Mouse (Mus musculus) cerebellum, adult 9-11 months (tissue): ENCODE measurements around the gene Lypd8.
A peak's percentile ranks its signal among the peaks of the same experiment; 100 is the strongest.
"Not testable (repeated sequence)": the region's sequence is repeated elsewhere in the genome, so short reads cannot be mapped to it uniquely, and the experiment has no call there.

ENCODE experiments used
- DNase-seq: peaks from one replicate; pipeline ENCODE4 v3.0.0; 2022

The Lypd8 gene

GRCm38 (mm10) chr11:58378763-58379278 is at the start of gene Lypd8:
Lypd8 (plus strand) TSS chr11:58379043.
- DNase-seq = no peak

- no peak for DNase-seq
Observed at GRCm38 (mm10) chr11:58329906-58330275, 49.0 kb upstream of the Lypd8 start.

GRCm38 (mm10) chr11:58330276-58331148 is 48.3 kb upstream of the Lypd8 start, which contains the start of the genes Zfp672 and Sh3bp5l:
Zfp672 (minus strand) TSS chr11:58330339.
Sh3bp5l (plus strand) TSS chr11:58330724.
- DNase-seq = peak; percentile 93

- peak; percentile 75 for DNase-seq
Observed at GRCm38 (mm10) chr11:58331149-58331495, 47.7 kb upstream of the Lypd8 start.

GRCm38 (mm10) chr11:58331546-58331945 is 47.3 kb upstream of the Lypd8 start:
- peak; percentile 60 for DNase-seq

- DNase-seq = peak; percentile 56
Observed at GRCm38 (mm10) chr11:58334746-58335145, 44.1 kb upstream of the Lypd8 start.

GRCm38 (mm10) chr11:58346745-58347144 is 32.1 kb upstream of the Lypd8 start:
- DNase-seq = no peak

GRCm38 (mm10) chr11:58350628-58351027 is 28.2 kb upstream of the Lypd8 start:
- no peak for DNase-seq

GRCm38 (mm10) chr11:58351179-58351578 is 27.7 kb upstream of the Lypd8 start:
- DNase-seq = no peak

GRCm38 (mm10) chr11:58352681-58353548 is 25.9 kb upstream of the Lypd8 start:
- no peak for DNase-seq

- no peak for DNase-seq
Observed at GRCm38 (mm10) chr11:58353709-58354108, 25.1 kb upstream of the Lypd8 start.

- DNase-seq = no peak
Observed at GRCm38 (mm10) chr11:58354476-58354875, 24.4 kb upstream of the Lypd8 start.

- no peak for DNase-seq
Observed at GRCm38 (mm10) chr11:58354927-58355326, 23.9 kb upstream of the Lypd8 start.

- no peak for DNase-seq
Observed at GRCm38 (mm10) chr11:58357042-58357441, 21.8 kb upstream of the Lypd8 start.

GRCm38 (mm10) chr11:58357844-58358534 is 20.9 kb upstream of the Lypd8 start:
- DNase-seq = no peak

GRCm38 (mm10) chr11:58362562-58362961 is 16.3 kb upstream of the Lypd8 start:
- DNase-seq = not testable (repeated sequence)

GRCm38 (mm10) chr11:58364454-58364853 is 14.4 kb upstream of the Lypd8 start:
- no peak for DNase-seq

GRCm38 (mm10) chr11:58366191-58366590 is 12.7 kb upstream of the Lypd8 start:
- not testable (repeated sequence) for DNase-seq

- DNase-seq = no peak
Observed at GRCm38 (mm10) chr11:58377273-58377672, 1.6 kb upstream of the Lypd8 start.

- no peak for DNase-seq
Observed at GRCm38 (mm10) chr11:58377686-58378085, 1.2 kb upstream of the Lypd8 start.

- no peak for DNase-seq
Observed at GRCm38 (mm10) chr11:58379516-58379915, 673 bp downstream of the Lypd8 start.

GRCm38 (mm10) chr11:58382471-58382870 is 3.6 kb downstream of the Lypd8 start:
- no peak for DNase-seq
